Mouse (Mus musculus) liver, postnatal 0 days (tissue): ENCODE data around the gene Ncstn. TPM values are rescaled to one million over a fixed set of nuclear protein-coding genes. Genes with fewer than 3 reads are reported as not detected.

Experiments
- ATAC-seq: fragments of 200-750 bp; cut with Nextera tagmentation; 2 replicates; pipeline ENCODE4 v1.8.0; 2017; ENCODE audit warnings: mild to moderate bottlenecking, moderate library complexity
- DNase-seq: peaks from one replicate; pipeline ENCODE4 v3.0.0-alpha.2; 2016
- H3K27ac ChIP-seq: fragments of 300-500 bp; sonication (generic); 2 replicates; pipeline ENCODE4 v1.5.1; 2014; ENCODE audit warnings: antibody characterized with exemption, moderate library complexity, mild to moderate bottlenecking, low read depth
- H3K27me3 ChIP-seq: fragments of 300-500 bp; sonication (generic); 2 replicates; pipeline ENCODE4 v1.6.1; 2014; ENCODE audit warnings: low read length, control low read depth, mixed read lengths; ENCODE audit not compliant: insufficient read depth
- H3K36me3 ChIP-seq: fragments of 300-500 bp; sonication (generic); replicated peaks from 2 replicates; pipeline ENCODE4 v1.6.1; 2014; ENCODE audit warnings: mild to moderate bottlenecking, control low read depth, low read length, moderate library complexity, mixed read lengths; ENCODE audit not compliant: insufficient read depth
- H3K4me1 ChIP-seq: fragments of 300-500 bp; sonication (generic); 2 replicates; pipeline ENCODE4 v1.6.1; 2014; ENCODE audit warnings: antibody characterized with exemption, mild to moderate bottlenecking, control low read depth; ENCODE audit not compliant: insufficient read depth
- H3K4me2 ChIP-seq: fragments of 300-500 bp; sonication (generic); 2 replicates; pipeline ENCODE4 v1.6.1; 2014; ENCODE audit warnings: low read depth, mild to moderate bottlenecking, low read length, moderate library complexity, mixed read lengths
- H3K4me3 ChIP-seq: fragments of 300-500 bp; sonication (generic); 2 replicates; pipeline ENCODE4 v1.5.1; 2014; ENCODE audit warnings: low read depth, low read length
- H3K9ac ChIP-seq: fragments of 300-500 bp; sonication (generic); replicated peaks from 2 replicates; pipeline ENCODE4 v1.6.1; 2014; ENCODE audit warnings: mild to moderate bottlenecking, moderate library complexity
- H3K9me3 ChIP-seq: fragments of 300-500 bp; sonication (generic); 2 replicates; pipeline ENCODE4 v1.6.1; 2016; ENCODE audit warnings: mild to moderate bottlenecking, control low read depth, low read length, mixed read lengths
- CTCF ChIP-seq: sonication (generic); IDR thresholded peaks from 2 replicates; pipeline ENCODE4 v1.5.1; 2016; ENCODE audit warnings: antibody characterized with exemption, low read depth
- EP300 ChIP-seq: IDR thresholded peaks from 2 replicates; pipeline ENCODE4 v1.6.1; 2016; ENCODE audit warnings: antibody characterized with exemption, low read depth, mild to moderate bottlenecking
- WGBS: fragments of 180-500 bp; shearing (Covaris S2); extraction: QIAGEN DNeasy Blood & Tissue Kit; methylation state at CpG from one replicate; pipeline ENCODE4 v1.1.7; 2014; ENCODE audit not compliant: insufficient replicate concordance; 5-methylcytosine and 5-hydroxymethylcytosine counted together
- polyA plus RNA-seq: library from polyadenylated mRNA; unstranded; fragments of >200 nt; fragmentation: Nextera tagmentation; extraction: Ambion mirVana; gene quantifications from 2 replicates; pipeline ENCODE4 v1.2.1, GENCODE M21; 2015

Ncstn gene
- polyA plus RNA-seq, 1 experiment from 2014 or later = 41.8 TPM

DNA sequence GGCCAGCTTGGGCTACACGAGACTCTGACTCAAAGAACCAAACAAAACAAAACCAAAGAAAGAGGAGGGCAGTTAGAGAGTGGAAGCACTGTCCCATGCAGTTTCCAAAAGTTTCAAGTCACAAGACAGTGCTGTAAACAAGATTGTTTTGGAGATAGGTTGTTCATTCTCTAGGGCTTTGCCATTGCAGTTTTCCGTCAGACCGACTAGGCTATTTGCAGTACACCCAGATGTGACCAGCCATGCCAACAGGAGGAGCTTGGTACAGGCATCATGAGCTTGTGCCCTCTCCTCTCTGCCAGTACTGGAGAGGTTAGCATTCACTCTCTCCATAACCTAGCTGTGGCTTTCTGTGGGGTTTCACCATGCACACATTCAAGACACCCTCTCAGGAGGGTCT, 10.9 kb upstream of the Ncstn start:
- no peak overlapping the region for H3K4me3 ChIP-seq
- no peak for ATAC-seq
- H3K27ac ChIP-seq = no peak overlapping the region
- DNase-seq = no peak
- no peaks in the 10 kb centered on the region for H3K27me3 ChIP-seq
- WGBS = 71% methylated on average over 3 of the region's 3 CpGs
- no peaks in the 10 kb centered on the region for H3K9me3 ChIP-seq
- TF ChIP-seq EP300 (no peak), CTCF (no peak)
- no peak overlapping the region for H3K9ac ChIP-seq
- peaks cover 85% of the 10 kb centered on the region for H3K36me3 ChIP-seq
- H3K4me2 ChIP-seq = no peak overlapping the region
- H3K4me1 ChIP-seq = no peaks in the 10 kb centered on the region

DNA sequence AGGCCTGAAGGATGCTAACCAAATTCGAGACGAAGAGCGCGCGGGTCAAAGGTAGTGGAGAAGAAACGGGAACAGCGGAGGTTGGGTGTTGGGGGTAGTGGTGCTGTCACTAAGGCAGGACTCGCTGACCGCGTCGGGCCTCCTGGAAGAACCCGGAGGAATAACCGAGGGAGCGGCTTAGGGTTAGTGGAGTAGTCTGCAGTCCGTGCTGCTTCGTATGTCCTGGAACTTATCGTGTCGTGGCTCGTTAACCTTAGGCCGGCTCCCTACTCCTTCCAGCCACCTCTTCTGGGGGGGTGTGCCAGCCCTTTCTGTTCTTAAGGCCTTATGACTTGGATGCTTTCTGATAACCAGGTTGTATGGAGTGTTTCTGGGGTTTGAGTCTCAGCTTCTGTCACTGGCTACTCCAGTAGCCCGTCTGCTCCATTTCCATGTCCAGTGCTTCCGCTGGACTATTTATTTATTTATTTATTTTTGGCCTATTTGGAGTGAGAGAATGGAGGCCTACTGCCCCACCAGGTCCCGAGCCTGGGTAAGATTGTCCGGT, 377 bp upstream of the Ncstn start:
- Histone ChIP-seq H3K27me3 (no peaks in the 10 kb centered on the region), H3K9me3 (no peaks in the 10 kb centered on the region), H3K9ac (peak overlapping the region; percentile 87), H3K36me3 (peaks cover 15% of the 10 kb centered on the region), H3K4me1 (peaks cover 14% of the 10 kb centered on the region), H3K4me3 (peak overlapping the region; percentile 85), H3K27ac (peak overlapping the region; percentile 79), H3K4me2 (peak overlapping the region; percentile 72)
- 2% methylated on average over 24 of the region's 24 CpGs for WGBS
- TF ChIP-seq CTCF (no peak), EP300 (no peak)
- ATAC-seq = peak; percentile 69
- DNase-seq = no peak

DNA sequence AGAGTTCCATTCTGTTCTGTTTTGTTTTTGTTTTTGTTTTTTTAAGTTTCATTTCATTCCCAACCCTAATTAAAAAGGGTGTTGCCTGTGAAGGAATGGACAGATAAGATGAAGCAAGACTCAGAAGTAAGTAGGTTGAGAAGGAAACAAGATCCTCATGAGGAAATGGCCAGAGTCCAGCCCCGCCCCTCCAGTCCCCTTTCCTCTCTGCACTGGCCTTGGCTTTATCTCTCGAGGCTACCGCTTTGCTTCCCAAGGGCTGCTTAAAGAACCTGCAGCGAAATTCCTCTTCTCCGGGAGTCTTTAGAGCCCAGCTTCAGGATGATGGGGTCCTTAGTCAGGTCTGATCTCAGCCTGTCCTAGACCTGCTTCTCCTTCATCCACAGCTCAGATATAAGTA, 4.6 kb downstream of the Ncstn start:
- Histone ChIP-seq H3K36me3 (peaks cover 51% of the 10 kb centered on the region), H3K4me1 (peaks cover 3% of the 10 kb centered on the region), H3K9ac (no peak overlapping the region), H3K27me3 (no peaks in the 10 kb centered on the region), H3K9me3 (no peaks in the 10 kb centered on the region), H3K27ac (no peak overlapping the region), H3K4me3 (no peak overlapping the region), H3K4me2 (no peak overlapping the region)
- ATAC-seq = no peak
- no peak for TF ChIP-seq EP300
- no peak for TF ChIP-seq CTCF
- WGBS = 66% methylated on average over 5 of the region's 5 CpGs
- DNase-seq = no peak

DNA sequence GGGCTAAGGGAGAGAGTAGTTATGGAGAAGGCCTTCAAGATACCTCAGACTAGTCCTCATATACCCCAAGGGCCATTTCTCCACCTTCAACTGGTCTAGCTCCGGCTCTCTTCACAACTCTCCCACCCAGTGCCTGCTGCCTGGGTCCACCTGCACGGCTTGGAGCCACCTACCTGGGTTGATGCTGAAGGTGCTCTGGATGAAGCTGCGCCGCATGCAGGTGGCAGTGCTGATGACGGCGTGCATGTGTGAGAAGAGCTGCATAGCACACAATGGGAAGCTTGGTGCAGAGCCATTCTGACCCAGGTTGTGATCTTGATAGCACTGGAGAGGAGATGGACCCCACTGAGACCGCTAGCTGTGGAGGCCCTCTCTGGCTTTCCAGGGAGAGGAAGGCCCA, 10.0 kb downstream of the Ncstn start:
- no peak overlapping the region for H3K9ac ChIP-seq
- no peaks in the 10 kb centered on the region for H3K4me1 ChIP-seq
- H3K27me3 ChIP-seq = no peaks in the 10 kb centered on the region
- H3K9me3 ChIP-seq = no peaks in the 10 kb centered on the region
- H3K36me3 ChIP-seq = peaks cover 83% of the 10 kb centered on the region
- TF ChIP-seq EP300 (no peak), CTCF (no peak)
- no peak overlapping the region for H3K4me3 ChIP-seq
- ATAC-seq (no peak), DNase-seq (no peak)
- H3K27ac ChIP-seq = no peak overlapping the region
- H3K4me2 ChIP-seq = no peak overlapping the region
- whole genome bisulfite sequencing = 92% methylated on average over 7 of the region's 7 CpGs

DNA sequence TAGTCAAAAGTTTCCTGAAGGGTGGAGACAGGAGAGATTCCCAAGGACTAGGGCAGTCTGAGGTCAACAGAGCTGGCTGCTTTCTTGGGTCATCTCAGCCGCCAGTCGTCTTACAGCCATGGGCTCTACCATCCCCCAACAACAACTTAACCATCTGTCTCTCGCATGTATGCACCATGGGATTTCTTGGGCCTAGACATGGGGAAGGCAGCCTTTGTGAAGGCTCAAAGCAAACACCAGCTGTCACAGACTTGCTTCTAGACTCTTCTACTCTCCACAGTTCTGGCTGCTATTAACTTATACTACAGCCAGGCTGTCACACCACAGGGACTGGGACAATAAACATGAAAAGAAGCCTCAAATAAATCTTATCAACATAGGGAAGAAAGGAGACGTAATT, 11.0 kb downstream of the Ncstn start:
- Histone ChIP-seq H3K4me1 (no peaks in the 10 kb centered on the region), H3K4me2 (no peak overlapping the region), H3K9ac (no peak overlapping the region), H3K27ac (no peak overlapping the region), H3K4me3 (no peak overlapping the region), H3K9me3 (no peaks in the 10 kb centered on the region), H3K36me3 (peaks cover 90% of the 10 kb centered on the region), H3K27me3 (no peaks in the 10 kb centered on the region)
- DNase-seq (no peak), ATAC-seq (no peak)
- WGBS = 80% methylated on average over 4 of the region's 4 CpGs
- TF ChIP-seq CTCF (no peak), EP300 (no peak)

DNA sequence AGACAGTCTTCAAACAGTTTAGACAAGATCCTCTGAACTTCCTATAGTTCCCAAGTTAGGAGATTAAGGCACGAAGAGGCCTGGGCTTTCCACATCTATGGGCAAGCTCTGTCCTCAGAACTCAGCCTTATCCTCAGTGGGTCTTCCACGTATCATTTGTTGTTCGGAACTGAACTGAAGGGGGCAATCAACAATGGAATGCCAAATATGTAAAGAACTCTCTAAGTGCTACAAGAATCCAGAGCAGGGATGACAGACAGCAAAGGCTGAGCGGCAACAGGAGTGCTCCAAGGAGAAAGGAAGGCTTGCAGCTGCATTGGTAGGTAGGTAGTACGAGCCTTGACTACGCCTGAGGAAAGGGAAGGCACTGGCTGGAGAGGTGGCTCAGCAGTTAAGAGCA, 12.4 kb downstream of the Ncstn start:
- no peaks in the 10 kb centered on the region for H3K27me3 ChIP-seq
- H3K27ac ChIP-seq = no peak overlapping the region
- H3K4me2 ChIP-seq = no peak overlapping the region
- H3K9me3 ChIP-seq = no peaks in the 10 kb centered on the region
- H3K9ac ChIP-seq = no peak overlapping the region
- no peak for TF ChIP-seq CTCF
- TF ChIP-seq EP300 = no peak
- DNase-seq = no peak
- no peak for ATAC-seq
- 80% methylated on average over 6 of the region's 6 CpGs for WGBS
- peaks cover 95% of the 10 kb centered on the region for H3K36me3 ChIP-seq
- no peak overlapping the region for H3K4me3 ChIP-seq
- H3K4me1 ChIP-seq = no peaks in the 10 kb centered on the region
